Mouse (Mus musculus) kidney, adult 8-10 months (tissue): ENCODE data around the gene Zfp658.

Experiments used
- DNase-seq, 2 experiments: peaks; one replicate each; pipeline ENCODE4 v3.0.0; 2022

Zfp658 gene

DNA sequence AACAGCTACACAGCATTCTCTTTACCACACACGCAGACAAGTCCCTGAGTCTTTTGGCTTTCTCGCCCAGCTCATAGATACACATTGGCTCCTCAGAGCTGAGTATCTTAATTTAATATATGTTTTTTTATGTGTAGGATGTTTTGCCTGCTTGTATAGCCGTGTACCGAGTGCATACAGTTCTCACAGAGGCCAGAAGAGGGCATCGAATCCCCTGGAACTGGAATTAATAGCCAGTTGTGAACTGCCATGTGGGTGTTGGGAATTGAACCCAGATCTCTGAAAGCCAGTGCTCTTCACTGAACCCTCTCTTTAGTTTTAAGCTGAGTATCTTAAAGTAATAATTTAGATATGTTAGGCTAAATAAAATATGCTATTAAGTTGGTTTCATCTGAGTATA, 22.7 kb downstream of the Zfp658 start:
- no peak for DNase-seq

DNA sequence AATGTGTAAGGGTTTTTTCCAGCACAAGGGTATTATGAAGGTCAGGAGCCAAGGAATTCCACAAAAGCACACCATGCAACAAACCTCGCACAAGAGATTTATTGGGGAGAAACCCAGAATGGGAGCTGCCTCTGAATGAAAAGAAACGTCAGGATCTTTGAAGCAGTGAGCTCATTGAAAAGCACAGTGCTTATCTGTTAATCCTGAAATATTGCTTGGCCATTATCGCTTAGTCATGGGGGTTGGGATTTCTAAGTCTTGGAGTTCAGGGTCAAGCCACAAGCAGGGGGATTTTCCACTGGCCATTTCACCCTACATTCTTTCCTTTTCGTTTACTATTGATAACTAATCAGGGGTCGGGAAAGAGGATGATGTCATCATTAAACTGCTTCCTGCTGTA, 39.8 kb downstream of the Zfp658 start:
- DNase-seq = no peak

DNA sequence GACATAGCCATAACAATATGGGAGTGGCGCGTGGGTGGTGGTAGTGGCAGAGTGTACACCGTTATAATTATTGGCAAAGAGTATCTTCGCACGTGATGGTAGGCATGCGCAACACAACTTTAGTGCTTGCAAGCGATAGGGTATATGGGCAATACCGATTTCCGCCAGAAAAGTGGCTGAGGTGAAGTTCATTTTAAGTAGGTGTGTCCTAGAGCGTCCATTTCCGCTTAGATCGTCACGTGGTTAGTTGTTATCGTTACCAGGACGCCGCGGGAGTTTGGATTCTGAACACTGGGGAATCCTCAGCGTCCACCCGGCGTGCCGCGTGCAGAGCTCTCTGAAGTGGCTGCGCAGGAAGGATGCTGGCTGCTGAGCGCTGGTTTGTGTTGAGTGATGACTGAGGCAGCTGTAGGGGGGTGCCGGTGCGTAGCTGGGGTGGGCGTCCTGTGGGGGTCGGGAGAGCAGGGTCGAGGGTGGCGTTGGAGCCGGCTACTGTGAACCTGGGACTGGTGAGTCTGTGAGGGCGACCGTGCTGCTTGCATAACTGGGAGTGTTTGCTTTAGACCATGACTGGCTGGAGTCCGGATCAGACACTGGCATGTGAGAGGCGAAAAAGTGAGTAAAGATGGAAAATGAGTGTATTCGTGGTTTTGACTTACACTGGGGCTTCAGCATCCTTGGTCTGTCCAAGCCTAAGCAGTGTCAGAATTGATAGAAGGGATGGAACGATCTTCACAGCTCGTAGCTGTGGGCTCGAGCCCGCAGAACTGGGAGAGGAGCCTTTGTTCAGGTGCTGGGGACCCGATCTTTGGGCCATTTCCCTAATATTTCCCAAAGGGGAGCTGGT, 45.1 kb downstream of the Zfp658 start, which contains the start of gene Zfp819:
Gene Zfp819 (plus strand): TSS at position 274 of the 847 bp plus-strand sequence.
- peak; percentile 22 to 38 for DNase-seq

DNA sequence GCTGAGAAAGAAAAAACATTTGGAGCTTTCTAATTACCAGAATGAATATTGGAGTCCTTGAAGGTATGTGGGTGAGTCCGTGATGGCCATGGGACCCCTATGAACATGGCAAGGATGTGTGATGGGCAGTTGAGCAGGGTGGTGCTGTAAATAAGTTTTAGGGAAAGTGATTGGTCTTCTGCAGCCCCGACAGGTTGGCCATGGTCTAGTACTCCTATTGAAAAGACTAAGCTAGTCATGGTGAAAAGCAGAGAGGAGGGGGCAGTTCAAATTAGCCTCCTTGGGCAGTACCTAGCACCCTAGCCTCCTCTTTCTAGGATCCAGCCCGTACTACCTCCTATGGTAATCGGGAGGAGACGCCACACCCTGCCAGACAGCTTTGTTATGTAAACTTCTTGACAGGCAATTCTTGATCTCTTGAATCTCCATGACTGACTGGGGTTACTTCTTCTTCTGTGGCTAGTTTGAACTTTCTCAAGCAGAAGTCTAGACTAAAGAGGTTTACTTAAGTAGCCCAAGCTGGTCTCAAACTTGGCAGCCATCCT, 45.8 kb downstream of the Zfp658 start:
- no peak for DNase-seq

DNA sequence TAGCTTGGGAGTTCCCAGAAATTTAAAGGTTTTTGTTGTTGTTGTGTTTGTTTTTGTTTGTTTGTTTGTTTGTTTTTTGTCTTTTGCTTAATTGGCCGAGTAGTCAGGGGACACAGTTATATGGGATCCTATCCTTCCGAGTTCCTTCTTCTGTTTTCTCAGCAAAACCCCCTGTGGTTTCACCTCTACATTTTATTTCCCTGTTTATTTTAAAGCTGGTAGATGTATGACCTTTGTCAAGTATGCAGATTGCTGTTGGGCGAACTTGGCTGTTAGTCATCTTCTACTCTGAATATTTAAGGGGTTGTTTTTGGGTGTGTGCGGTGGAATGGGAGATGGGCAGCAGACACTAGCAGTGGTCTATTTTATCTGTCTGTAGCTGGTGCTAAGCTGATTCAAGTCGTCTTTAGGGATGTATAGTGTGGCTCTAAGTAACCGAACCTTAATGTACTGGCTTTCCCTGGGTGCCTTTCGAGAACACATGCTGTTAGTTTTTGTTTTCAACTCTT, 46.3 kb downstream of the Zfp658 start:
- DNase-seq = no peak

DNA sequence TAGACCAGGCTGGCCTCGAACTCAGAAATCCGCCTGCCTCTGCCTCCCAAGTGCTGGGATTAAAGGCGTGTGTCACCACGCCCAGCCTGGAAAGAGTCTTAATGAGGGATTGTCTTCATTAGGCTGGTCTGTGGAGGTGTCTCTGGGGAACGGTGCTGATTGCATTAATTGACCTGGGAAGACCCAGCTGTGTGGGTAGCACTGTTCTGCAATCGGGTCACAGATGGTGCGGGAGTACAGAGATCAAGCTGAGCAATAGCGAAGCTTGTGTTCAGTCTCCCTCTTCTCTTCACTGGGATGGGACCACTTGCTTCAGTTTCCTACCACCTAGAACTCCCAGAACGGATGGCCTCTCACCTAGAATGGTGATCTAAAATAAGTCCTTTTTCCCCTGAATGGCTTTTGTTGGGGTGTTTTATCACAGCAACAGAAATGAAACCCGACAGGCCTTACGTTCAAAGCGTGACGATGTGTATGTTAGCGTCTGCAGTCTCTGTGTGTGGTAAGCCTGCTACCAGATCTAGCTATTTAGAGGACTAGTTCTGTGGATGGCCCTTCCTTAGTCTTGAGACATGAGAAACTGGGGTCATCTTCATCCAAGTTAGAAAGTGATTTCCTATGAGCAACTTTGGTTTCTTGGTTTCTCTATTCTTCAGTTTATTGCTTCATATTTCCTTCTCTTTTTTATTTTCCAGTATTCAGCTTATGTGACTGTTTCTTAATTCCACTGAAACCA, 51.9 kb downstream of the Zfp658 start:
- DNase-seq = no peak

DNA sequence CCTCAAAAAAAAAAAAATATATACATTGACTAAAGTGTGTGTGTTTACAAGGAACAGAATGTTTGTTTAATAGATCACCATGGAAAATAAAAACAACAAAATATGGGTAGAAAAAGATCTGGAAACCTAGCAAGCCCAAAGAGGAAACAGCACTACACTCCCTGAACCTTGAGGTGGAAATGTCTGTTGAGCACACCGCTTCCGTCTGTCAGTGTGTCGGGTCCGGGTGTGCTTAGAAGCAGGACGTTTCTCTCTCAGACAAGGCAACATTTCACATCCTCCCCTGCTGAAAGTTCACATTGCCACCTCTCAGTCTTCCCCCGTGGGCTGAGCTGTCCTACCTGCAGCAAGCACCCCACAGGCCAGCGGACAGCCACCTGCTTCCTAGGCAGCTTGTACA, 60.9 kb downstream of the Zfp658 start:
- DNase-seq = no peak

DNA sequence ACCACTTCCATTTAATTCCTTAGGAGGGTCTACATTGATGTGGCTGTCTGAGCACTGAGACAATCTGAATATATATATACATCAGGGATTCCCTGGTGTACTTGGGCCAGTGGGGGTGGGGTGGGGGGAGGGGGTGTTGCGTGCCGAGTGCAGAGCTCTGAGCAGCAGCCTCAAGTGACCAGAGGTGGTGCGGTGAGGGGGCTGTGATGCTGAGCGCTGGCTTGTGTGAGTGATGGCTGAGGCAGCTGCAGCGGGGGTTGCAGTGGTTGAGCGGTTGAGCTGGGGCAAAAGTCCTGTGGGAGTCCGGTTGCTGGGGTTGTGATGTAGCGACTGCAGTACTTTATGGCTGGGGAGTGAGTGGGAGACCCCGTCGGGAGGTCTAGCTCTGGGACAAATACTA, 61.8 kb downstream of the Zfp658 start:
- no peak for DNase-seq
